Mouse (Mus musculus) spleen, postnatal 14 days (tissue): ENCODE measurements around the gene Shisa3.

ENCODE experiments used
- DNase-seq, 2 experiments: peaks; one replicate each; pipeline ENCODE4 v3.0.0; 2021 to 2022; ENCODE audit warnings: low spot score in 2 of 2

The Shisa3 gene

GRCm38 (mm10) chr5:67607804-67608673, at the start of gene Shisa3:
Shisa3 (plus strand) TSS chr5:67607882.
- DNase-seq, result no peak

GRCm38 (mm10) chr5:67558644-67559043, 49.0 kb upstream of the Shisa3 start:
- no peak for DNase-seq

- DNase-seq, result no peak
Measured at GRCm38 (mm10) chr5:67559063-67559462, 48.6 kb upstream of the Shisa3 start.

- DNase-seq, result no peak
Measured at GRCm38 (mm10) chr5:67572552-67573155, 35.0 kb upstream of the Shisa3 start.

- no peak for DNase-seq
Measured at GRCm38 (mm10) chr5:67574039-67574438, 33.6 kb upstream of the Shisa3 start.

- no peak for DNase-seq
Measured at GRCm38 (mm10) chr5:67575705-67576104, 32.0 kb upstream of the Shisa3 start.

GRCm38 (mm10) chr5:67579725-67580633, 27.7 kb upstream of the Shisa3 start:
- DNase-seq, result no peak

GRCm38 (mm10) chr5:67595070-67595469, 12.6 kb upstream of the Shisa3 start:
- no peak for DNase-seq

- no peak for DNase-seq
Measured at GRCm38 (mm10) chr5:67595629-67596028, 12.1 kb upstream of the Shisa3 start.

GRCm38 (mm10) chr5:67599935-67600334, 7.7 kb upstream of the Shisa3 start:
- DNase-seq, result no peak

- DNase-seq, result no peak
Measured at GRCm38 (mm10) chr5:67605951-67606350, 1.7 kb upstream of the Shisa3 start.

- DNase-seq, result no peak
Measured at GRCm38 (mm10) chr5:67606916-67607803, 522 bp upstream of the Shisa3 start.

- no peak for DNase-seq
Measured at GRCm38 (mm10) chr5:67608674-67609519, 1.2 kb downstream of the Shisa3 start.

- DNase-seq, result no peak
Measured at GRCm38 (mm10) chr5:67609520-67609837, 1.8 kb downstream of the Shisa3 start.

GRCm38 (mm10) chr5:67621230-67621629, 13.5 kb downstream of the Shisa3 start:
- no peak for DNase-seq

GRCm38 (mm10) chr5:67628180-67628940, 20.7 kb downstream of the Shisa3 start:
- no peak for DNase-seq

- DNase-seq, result no peak
Measured at GRCm38 (mm10) chr5:67629440-67629839, 21.8 kb downstream of the Shisa3 start.

GRCm38 (mm10) chr5:67629861-67630260, 22.2 kb downstream of the Shisa3 start:
- no peak for DNase-seq

GRCm38 (mm10) chr5:67631261-67631660, 23.6 kb downstream of the Shisa3 start:
- DNase-seq, result no peak
